Mouse (Mus musculus) ovary, postnatal 36 days (tissue): Measurements from ENCODE around the gene Fam219b.
A peak's percentile ranks its signal among the peaks of the same experiment; 100 is the strongest.

Source experiments
- DNase-seq: peaks from one replicate; pipeline ENCODE4 v3.0.0; 2022; ENCODE audit warnings: low spot score, mixed read lengths

Fam219b gene

GRCm38 (mm10) chr9:57562896-57563372 lies 25.6 kb downstream of the Fam219b start:
- DNase-seq = peak; percentile 33

GRCm38 (mm10) chr9:57564609-57565008 lies 27.3 kb downstream of the Fam219b start:
- DNase-seq = no peak

- DNase-seq = peak; percentile 28
Observed at GRCm38 (mm10) chr9:57565741-57566221, 28.5 kb downstream of the Fam219b start.

- no peak for DNase-seq
Observed at GRCm38 (mm10) chr9:57566846-57567245, 29.5 kb downstream of the Fam219b start.

GRCm38 (mm10) chr9:57568500-57568899 lies 31.2 kb downstream of the Fam219b start:
- no peak for DNase-seq

GRCm38 (mm10) chr9:57574397-57574796 lies 37.1 kb downstream of the Fam219b start:
- DNase-seq = no peak

- no peak for DNase-seq
Observed at GRCm38 (mm10) chr9:57575577-57575976, 38.2 kb downstream of the Fam219b start.

- DNase-seq = no peak
Observed at GRCm38 (mm10) chr9:57577144-57577849, 40.0 kb downstream of the Fam219b start.

- DNase-seq = no peak
Observed at GRCm38 (mm10) chr9:57584991-57585390, 47.7 kb downstream of the Fam219b start.

GRCm38 (mm10) chr9:57589224-57590126 lies 52.1 kb downstream of the Fam219b start, which contains the start of gene Ulk3:
Gene Ulk3 (plus strand): TSS chr9:57589452.
- DNase-seq = peak; percentile 87

- no peak for DNase-seq
Observed at GRCm38 (mm10) chr9:57590726-57591125, 53.4 kb downstream of the Fam219b start.
